Mouse (Mus musculus): ENCODE measurements around the gene Espn. TPM values are rescaled to one million over a fixed set of nuclear protein-coding genes. Genes with fewer than 3 reads are reported as not detected.

Gene Espn
- total and polyA plus RNA-seq, 3 experiments = 5.0 to 19.6 TPM; not detected in 1

- TF ChIP-seq MAZ (IDR thresholded peaks at IDR 0.05; ENCODE audit: low read depth, low read length) (no peak), E2F4 (IDR thresholded peaks at IDR 0.05; ENCODE audit: borderline replicate concordance, low read depth, low read length) (no peak), ZNF384 (IDR thresholded peaks at IDR 0.05; ENCODE audit: low read depth, low read length) (no peak), MEF2A (IDR thresholded peaks at IDR 0.05; ENCODE audit: extremely low read depth, insufficient replicate concordance, low read depth, low read length, poor library complexity, severe bottlenecking) (no peak), TCF12 (IDR thresholded peaks at IDR 0.05; ENCODE audit: low read depth, low read length) (no peak), ZKSCAN1 (IDR thresholded peaks at IDR 0.05; ENCODE audit: low read depth, low read length) (no peak), EP300 (IDR thresholded peaks at IDR 0.05; ENCODE audit: low read depth in 1 of 2, low read length in 2 of 2) (peak in 1 of 2 experiments; percentile 48; a peak in 2 of 4 replicates)
Observed at GRCm38 (mm10) chr4:152185510-152186204, 33.5 kb upstream of the Espn start (continued).

GRCm38 (mm10) chr4:152185137-152185509, 33.0 kb upstream of the Espn start:
- H3K79me2 ChIP-seq (ENCODE audit: control insufficient read depth, insufficient read depth, low read length, poor library complexity) = peaks cover 43% of the 10 kb centered on the region
- DNase-seq (ENCODE audit: low read depth, low spot score) = peak; percentile 92
- H3K4me1 ChIP-seq (ENCODE audit: control insufficient read depth in 1 of 2, insufficient read depth in 2 of 2, low read length in 2 of 2) = peaks cover 37 to 50% of the 10 kb centered on the region in 2 experiments
- no peaks in the 10 kb centered on the region for H3K9me3 ChIP-seq (replicated peaks; ENCODE audit: insufficient read depth, low read length)
- H3K27me3 ChIP-seq (ENCODE audit: control insufficient read depth in 1 of 2, insufficient read depth in 2 of 2, low read length in 2 of 2) = no peaks in the 10 kb centered on the region
- H3K36me3 ChIP-seq (ENCODE audit: control insufficient read depth in 1 of 2, insufficient read depth in 2 of 2, low read length in 2 of 2) = peaks cover 5 to 42% of the 10 kb centered on the region in 2 experiments; a peak in 3 of 4 replicates
- H3K4me3 ChIP-seq (ENCODE audit: control insufficient read depth in 1 of 2, insufficient read depth in 1 of 2, low read depth in 2 of 2, low read length in 2 of 2) = peak overlapping the region; percentile 8 to 19; a peak in 2 of 4 replicates
- peak overlapping the region; percentile 73 for H3K27ac ChIP-seq (ENCODE audit: control insufficient read depth, low read depth, low read length)
- H3K9ac ChIP-seq (ENCODE audit: control insufficient read depth, low read depth, low read length, poor library complexity, severe bottlenecking) = no peak overlapping the region
- peak in 1 of 2 experiments; percentile 11; a peak in 1 of 4 replicates for TF ChIP-seq EP300 (IDR thresholded peaks at IDR 0.05; ENCODE audit: low read depth in 1 of 2, low read length in 2 of 2)
- TF ChIP-seq NRF1 (IDR thresholded peaks at IDR 0.05; ENCODE audit: insufficient read depth, low read depth, low read length, poor library complexity, severe bottlenecking) = 0 out of 2 replicates have a peak, but pooled peaks have one; percentile 12
- no peak for TF ChIP-seq KAT2A (conservative IDR thresholded peaks at IDR 0.05; ENCODE audit: low read depth, low read length)
- no peak for TF ChIP-seq ZMIZ1 (IDR thresholded peaks at IDR 0.05; ENCODE audit: low read depth, low read length)
- TF ChIP-seq CHD2 (IDR thresholded peaks at IDR 0.05; ENCODE audit: low read length) = no peak
- TF ChIP-seq UBTF (IDR thresholded peaks at IDR 0.05; ENCODE audit: borderline replicate concordance, insufficient read depth, low read depth, low read length) = no peak
- TF ChIP-seq MYC (IDR thresholded peaks at IDR 0.05; ENCODE audit: low read depth, low read length) = peak; percentile 56
- TF ChIP-seq TBP (IDR thresholded peaks at IDR 0.05; ENCODE audit: low read depth, low read length) = no peak
- no peak for TF ChIP-seq E2F4 (IDR thresholded peaks at IDR 0.05; ENCODE audit: borderline replicate concordance, low read depth, low read length)
- TF ChIP-seq MAZ (IDR thresholded peaks at IDR 0.05; ENCODE audit: low read depth, low read length) = no peak; the same call in 1 of the 2 replicates
- TF ChIP-seq RAD21 (IDR thresholded peaks at IDR 0.05; ENCODE audit: low read depth, low read length) = no peak; the same call in 1 of the 2 replicates
- no peak for TF ChIP-seq MAFK (IDR thresholded peaks at IDR 0.05; ENCODE audit: borderline replicate concordance, low read depth, low read length)
- no peak for TF ChIP-seq ZC3H11A (IDR thresholded peaks at IDR 0.05; ENCODE audit: low read depth, low read length)
- TF ChIP-seq POLR2A (IDR thresholded peaks at IDR 0.05; ENCODE audit: control insufficient read depth in 1 of 2, insufficient read depth in 1 of 2, low read depth in 1 of 2, low read length in 2 of 2, poor library complexity in 1 of 2) = peak in 1 of 2 experiments; percentile 8; a peak in 1 of 4 replicates
- no peak for TF ChIP-seq MYB (IDR thresholded peaks at IDR 0.05; ENCODE audit: low read depth, low read length)
- TF ChIP-seq GABPA (IDR thresholded peaks at IDR 0.05; ENCODE audit: low read depth, low read length) = no peak
- TF ChIP-seq GATA1 (IDR thresholded peaks at IDR 0.05; ENCODE audit: low read depth, low read length) = no peak
- no peak for TF ChIP-seq TCF12 (IDR thresholded peaks at IDR 0.05; ENCODE audit: low read depth, low read length)
- no peak for TF ChIP-seq ZNF384 (IDR thresholded peaks at IDR 0.05; ENCODE audit: low read depth, low read length)
- TF ChIP-seq ELF1 (IDR thresholded peaks at IDR 0.05; ENCODE audit: low read depth, low read length) = no peak
- TF ChIP-seq HCFC1 (IDR thresholded peaks at IDR 0.05; ENCODE audit: low read depth, low read length) = no peak
- TF ChIP-seq MXI1 (IDR thresholded peaks at IDR 0.05; ENCODE audit: low read depth, low read length) = peak; percentile 51; the same call in 1 of the 2 replicates
- no peak for TF ChIP-seq BHLHE40 (IDR thresholded peaks at IDR 0.05; ENCODE audit: borderline replicate concordance, low read depth, low read length)
- TF ChIP-seq POLR2AphosphoS2 (IDR thresholded peaks at IDR 0.05; ENCODE audit: low read length) = no peak
- TF ChIP-seq NELFE (IDR thresholded peaks at IDR 0.05; ENCODE audit: low read depth, low read length) = no peak
- TF ChIP-seq USF1 (IDR thresholded peaks at IDR 0.05; ENCODE audit: low read depth, low read length) = no peak
- TF ChIP-seq CHD1 (IDR thresholded peaks at IDR 0.05; ENCODE audit: low read depth, low read length) = no peak
- peak; percentile 46 for TF ChIP-seq SMC3 (IDR thresholded peaks at IDR 0.05; ENCODE audit: low read depth, low read length)
- no peak for TF ChIP-seq USF2 (IDR thresholded peaks at IDR 0.05; ENCODE audit: borderline replicate concordance in 1 of 2, insufficient read depth in 1 of 2, low read depth in 1 of 2, low read length in 2 of 2)
- no peak for TF ChIP-seq MEF2A (IDR thresholded peaks at IDR 0.05; ENCODE audit: extremely low read depth, insufficient replicate concordance, low read depth, low read length, poor library complexity, severe bottlenecking)
- TF ChIP-seq JUND (IDR thresholded peaks at IDR 0.05; ENCODE audit: low read depth, low read length) = no peak

Measured in MEL (cell line).